Mouse (Mus musculus) heart, embryonic 13.5 days (tissue): Measurements from ENCODE around the gene Olfr319. TPM values are rescaled to one million over a fixed set of nuclear protein-coding genes. Genes with fewer than 3 reads are reported as not detected.
"Not testable (repeated sequence)": the region's sequence is repeated elsewhere in the genome, so short reads cannot be mapped to it uniquely, and the experiment has no call there.

Experiments
- ATAC-seq: fragments of 200-750 bp; cut with Nextera tagmentation; 2 replicates; pipeline ENCODE4 v1.8.0; 2017; ENCODE audit warnings: moderate TSS enrichment; ENCODE audit not compliant: insufficient number of reproducible peaks, low FRiP score, low TSS enrichment; ENCODE audit errors: extremely low read depth
- H3K27ac ChIP-seq: fragments of 300-500 bp; sonication (generic); replicated peaks from 2 replicates; pipeline ENCODE4 v1.5.1; 2015; ENCODE audit warnings: moderate library complexity, mild to moderate bottlenecking, inconsistent platforms
- H3K27me3 ChIP-seq: fragments of 300-500 bp; sonication (generic); replicated peaks from 2 replicates; pipeline ENCODE4 v1.6.1; 2015; ENCODE audit warnings: mild to moderate bottlenecking, inconsistent platforms
- H3K36me3 ChIP-seq: fragments of 300-500 bp; sonication (generic); 2 replicates; pipeline ENCODE4 v1.6.1; 2015; ENCODE audit warnings: mild to moderate bottlenecking, inconsistent platforms
- H3K4me1 ChIP-seq: fragments of 300-500 bp; sonication (generic); 2 replicates; pipeline ENCODE4 v1.6.1; 2015; ENCODE audit warnings: inconsistent platforms
- H3K4me2 ChIP-seq: fragments of 300-500 bp; sonication (generic); 2 replicates; pipeline ENCODE4 v1.6.1; 2015; ENCODE audit warnings: inconsistent platforms, mild to moderate bottlenecking, moderate library complexity
- H3K4me3 ChIP-seq: fragments of 300-500 bp; sonication (generic); 2 replicates; pipeline ENCODE4 v1.5.1; 2015; ENCODE audit warnings: moderate library complexity, mild to moderate bottlenecking, inconsistent platforms
- H3K9ac ChIP-seq: fragments of 300-500 bp; sonication (generic); 2 replicates; pipeline ENCODE4 v1.6.1; 2015; ENCODE audit warnings: inconsistent platforms, mild to moderate bottlenecking, moderate library complexity
- H3K9me3 ChIP-seq: fragments of 300-500 bp; sonication (generic); 2 replicates; pipeline ENCODE4 v1.6.1; 2016; ENCODE audit warnings: inconsistent platforms
- WGBS: fragments of 180-500 bp; shearing (Covaris S2); methylation state at CpG from one replicate; pipeline ENCODE4 v1.1.7; 2015; ENCODE audit warnings: mixed read lengths; 5-methylcytosine and 5-hydroxymethylcytosine counted together
- polyA plus RNA-seq: library from polyadenylated mRNA; unstranded; fragments of >200 nt; fragmentation: Nextera tagmentation; extraction: Ambion mirVana; gene quantifications from 2 replicates; pipeline ENCODE4 v1.2.1, GENCODE M21; 2015

The Olfr319 gene
- not detected in 2 replicates for polyA plus RNA-seq

- no peaks in the 10 kb centered on the region for H3K27me3 ChIP-seq
- H3K4me3 ChIP-seq = no peak within 1 kb of the TSS
- H3K4me1 ChIP-seq = no peaks in the 10 kb centered on the region
- peaks cover 19% of the 10 kb centered on the region for H3K9me3 ChIP-seq
- 78% methylated on average over 3 of the region's 3 CpGs for WGBS
- H3K36me3 ChIP-seq = no peaks in the 10 kb centered on the region
- no peak within 1 kb of the TSS for H3K27ac ChIP-seq
- no peak within 1 kb of the TSS for H3K9ac ChIP-seq
- ATAC-seq = no peak
- no peak within 1 kb of the TSS for H3K4me2 ChIP-seq
Measured at GRCm38 (mm10) chr11:58698862-58699261, at the start of gene Olfr319. TSS of gene Olfr319 (plus strand) at chr11:58699162.

GRCm38 (mm10) chr11:58655151-58655550 lies 43.8 kb upstream of the Olfr319 start:
- no peaks in the 10 kb centered on the region for H3K4me1 ChIP-seq
- no peaks in the 10 kb centered on the region for H3K9me3 ChIP-seq
- no peaks in the 10 kb centered on the region for H3K36me3 ChIP-seq
- ATAC-seq = no peak
- H3K4me3 ChIP-seq = no peak overlapping the region
- 80% methylated on average over 3 of the region's 3 CpGs for WGBS
- no peak overlapping the region for H3K4me2 ChIP-seq
- H3K9ac ChIP-seq = no peak overlapping the region
- no peaks in the 10 kb centered on the region for H3K27me3 ChIP-seq
- H3K27ac ChIP-seq = no peak overlapping the region

GRCm38 (mm10) chr11:58658596-58658995 lies 40.4 kb upstream of the Olfr319 start, which contains the start of gene Olfr322:
TSS of gene Olfr322 (plus strand) at chr11:58658782.
- no peak for ATAC-seq
- no peaks in the 10 kb centered on the region for H3K36me3 ChIP-seq
- WGBS = 83% methylated on average over 4 of the region's 4 CpGs
- no peaks in the 10 kb centered on the region for H3K9me3 ChIP-seq
- no peak within 1 kb of the TSS for H3K4me2 ChIP-seq
- H3K27me3 ChIP-seq = no peaks in the 10 kb centered on the region
- H3K27ac ChIP-seq = no peak within 1 kb of the TSS
- no peaks in the 10 kb centered on the region for H3K4me1 ChIP-seq
- H3K9ac ChIP-seq = no peak within 1 kb of the TSS
- no peak within 1 kb of the TSS for H3K4me3 ChIP-seq

- no peak overlapping the region for H3K9ac ChIP-seq
- H3K9me3 ChIP-seq = no peaks in the 10 kb centered on the region
- H3K36me3 ChIP-seq = no peaks in the 10 kb centered on the region
- H3K4me1 ChIP-seq = no peaks in the 10 kb centered on the region
- no peak overlapping the region for H3K27ac ChIP-seq
- no peak overlapping the region for H3K4me2 ChIP-seq
- ATAC-seq = no peak
- H3K27me3 ChIP-seq = no peaks in the 10 kb centered on the region
- no peak overlapping the region for H3K4me3 ChIP-seq
Measured at GRCm38 (mm10) chr11:58669252-58669651, 29.7 kb upstream of the Olfr319 start.

GRCm38 (mm10) chr11:58671825-58672224 lies 27.1 kb upstream of the Olfr319 start:
- H3K4me3 ChIP-seq = no peak overlapping the region
- H3K36me3 ChIP-seq = no peaks in the 10 kb centered on the region
- no peak overlapping the region for H3K9ac ChIP-seq
- ATAC-seq = no peak
- H3K9me3 ChIP-seq = no peaks in the 10 kb centered on the region
- H3K27ac ChIP-seq = no peak overlapping the region
- 51% methylated on average over 4 of the region's 4 CpGs for WGBS
- H3K4me2 ChIP-seq = no peak overlapping the region
- H3K4me1 ChIP-seq = no peaks in the 10 kb centered on the region
- H3K27me3 ChIP-seq = no peaks in the 10 kb centered on the region

- H3K9me3 ChIP-seq = no peaks in the 10 kb centered on the region
- WGBS = 79% methylated on average over 1 of the region's 1 CpGs
- no peak within 1 kb of the TSS for H3K27ac ChIP-seq
- no peaks in the 10 kb centered on the region for H3K36me3 ChIP-seq
- H3K4me1 ChIP-seq = no peaks in the 10 kb centered on the region
- no peak within 1 kb of the TSS for H3K4me3 ChIP-seq
- no peak within 1 kb of the TSS for H3K9ac ChIP-seq
- H3K27me3 ChIP-seq = no peaks in the 10 kb centered on the region
- ATAC-seq = no peak
- no peak within 1 kb of the TSS for H3K4me2 ChIP-seq
Measured at GRCm38 (mm10) chr11:58680799-58681198, 18.2 kb upstream of the Olfr319 start, which contains the start of gene Olfr320. TSS of gene Olfr320 (plus strand) at chr11:58681099.

GRCm38 (mm10) chr11:58709086-58709485 lies 10.1 kb downstream of the Olfr319 start:
- no peak for ATAC-seq
- Histone ChIP-seq H3K9me3 (no peaks in the 10 kb centered on the region), H3K36me3 (no peaks in the 10 kb centered on the region), H3K9ac (no peak overlapping the region), H3K4me3 (no peak overlapping the region), H3K4me2 (no peak overlapping the region), H3K4me1 (no peaks in the 10 kb centered on the region), H3K27me3 (no peaks in the 10 kb centered on the region), H3K27ac (no peak overlapping the region)
- WGBS = 73% methylated on average over 11 of the region's 11 CpGs

DNA sequence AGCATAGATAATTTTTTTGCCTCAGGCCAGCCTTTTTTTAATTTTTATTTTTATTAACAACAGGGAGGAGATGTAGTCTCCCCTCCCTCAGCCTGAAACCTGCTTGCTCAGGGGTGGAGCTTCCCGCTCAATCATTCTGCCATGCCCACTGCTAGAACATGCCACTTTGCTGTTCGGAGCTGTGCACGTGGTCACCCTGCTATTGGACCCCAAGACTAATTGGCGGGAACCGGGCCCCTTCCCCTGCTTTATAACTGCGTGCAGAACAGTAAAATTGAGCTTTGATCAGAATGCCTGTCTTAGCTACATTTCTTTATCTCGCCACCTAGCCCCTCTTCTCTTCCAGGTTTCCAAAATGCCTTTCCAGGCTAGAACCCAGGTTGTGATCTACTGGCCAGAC lies 18.8 kb downstream of the Olfr319 start:
- not testable (repeated sequence) for H3K27ac ChIP-seq, ATAC-seq
- WGBS = 80% methylated on average over 7 of the region's 7 CpGs

GRCm38 (mm10) chr11:58719701-58720100 lies 20.7 kb downstream of the Olfr319 start:
- Histone ChIP-seq H3K36me3 (no peaks in the 10 kb centered on the region), H3K27me3 (no peaks in the 10 kb centered on the region), H3K4me3 (no peak overlapping the region), H3K9me3 (no peaks in the 10 kb centered on the region), H3K27ac (no peak overlapping the region), H3K9ac (no peak overlapping the region), H3K4me1 (no peaks in the 10 kb centered on the region), H3K4me2 (no peak overlapping the region)
- WGBS = 79% methylated on average over 4 of the region's 4 CpGs
- ATAC-seq = no peak

More for the DNA sequence above, 18.8 kb downstream of the Olfr319 start:
- H3K4me1 ChIP-seq, H3K4me2 ChIP-seq, H3K4me3 ChIP-seq, H3K9me3 ChIP-seq, H3K27me3 ChIP-seq, H3K36me3 ChIP-seq, H3K9ac ChIP-seq: not testable (repeated sequence)

- H3K4me1 ChIP-seq = no peaks in the 10 kb centered on the region
- no peak within 1 kb of the TSS for H3K4me2 ChIP-seq
- H3K36me3 ChIP-seq = no peaks in the 10 kb centered on the region
- no peak for ATAC-seq
- H3K9ac ChIP-seq = no peak within 1 kb of the TSS
- no peaks in the 10 kb centered on the region for H3K9me3 ChIP-seq
- H3K4me3 ChIP-seq = no peak within 1 kb of the TSS
- H3K27ac ChIP-seq = no peak within 1 kb of the TSS
- H3K27me3 ChIP-seq = no peaks in the 10 kb centered on the region
Measured at GRCm38 (mm10) chr11:58723914-58724313, 25.0 kb downstream of the Olfr319 start, which contains the start of gene Olfr318. TSS of gene Olfr318 (minus strand) at chr11:58724014.

DNA sequence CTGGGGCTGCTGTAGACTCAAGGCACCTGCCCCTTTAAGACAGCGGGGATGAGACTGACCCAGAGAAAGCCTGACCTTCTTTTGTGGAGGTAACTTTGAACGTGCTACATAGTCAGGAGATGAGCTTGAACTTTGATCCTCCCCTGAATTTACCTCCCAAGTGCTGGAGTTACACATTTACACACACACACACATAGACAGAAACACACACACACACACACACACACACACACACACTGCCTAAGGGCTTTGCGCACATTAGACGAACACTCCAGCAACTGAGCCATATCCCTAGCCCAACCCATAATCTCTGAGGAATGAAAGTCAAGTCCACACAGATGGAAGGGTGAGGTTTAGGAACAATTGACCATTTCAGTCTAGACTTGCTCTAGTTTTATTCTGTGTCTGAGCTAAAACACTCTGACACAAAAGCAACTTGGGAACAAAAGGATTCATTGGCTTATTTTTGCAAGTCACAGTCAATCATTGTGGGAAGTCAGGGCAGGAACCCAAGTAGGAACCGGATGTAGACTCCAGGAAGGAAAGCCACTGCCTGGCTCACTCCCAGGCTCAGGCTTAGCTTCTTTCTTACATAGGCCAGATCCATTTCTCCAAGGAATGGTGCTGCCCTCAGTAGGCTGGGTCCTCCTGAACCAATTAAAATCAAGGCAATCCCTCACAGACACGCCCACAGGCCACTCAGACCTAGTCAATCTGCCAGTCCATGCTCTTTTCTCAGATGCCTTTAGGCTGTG lies 29.1 kb downstream of the Olfr319 start:
- not testable (repeated sequence) for H3K4me1 ChIP-seq, H3K36me3 ChIP-seq, H3K4me2 ChIP-seq, H3K27me3 ChIP-seq, ATAC-seq, H3K9ac ChIP-seq, H3K4me3 ChIP-seq, H3K27ac ChIP-seq, H3K9me3 ChIP-seq
- WGBS = 74% methylated on average over 6 of the region's 6 CpGs

DNA sequence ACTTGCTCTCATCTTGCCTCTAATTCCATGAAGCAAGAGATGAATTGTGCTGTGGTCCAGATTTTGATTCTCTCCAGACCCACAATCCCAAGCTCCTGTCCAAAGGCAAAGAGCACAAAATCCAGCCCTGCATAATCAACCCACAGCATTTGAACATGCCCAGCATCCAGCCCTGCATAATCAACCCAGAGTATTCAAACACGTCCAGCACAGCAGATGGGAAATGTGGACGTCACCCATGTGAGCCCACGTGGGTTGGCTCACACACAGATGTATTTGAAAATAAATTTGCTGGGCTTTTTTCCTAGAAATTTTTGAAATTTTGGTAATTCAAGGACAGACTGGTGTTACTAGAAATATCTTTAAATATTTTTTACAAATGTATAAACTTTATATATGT lies 34.4 kb downstream of the Olfr319 start:
- no peaks in the 10 kb centered on the region for H3K27me3 ChIP-seq
- no peak overlapping the region for H3K4me3 ChIP-seq
- H3K27ac ChIP-seq = no peak overlapping the region
- no peaks in the 10 kb centered on the region for H3K9me3 ChIP-seq
- H3K9ac ChIP-seq = no peak overlapping the region
- no peaks in the 10 kb centered on the region for H3K4me1 ChIP-seq
- no peak overlapping the region for H3K4me2 ChIP-seq
- 56% methylated on average over 3 of the region's 3 CpGs for WGBS
- ATAC-seq = no peak
- H3K36me3 ChIP-seq = no peaks in the 10 kb centered on the region
